Mouse (Mus musculus): ENCODE results near the gene Fa2h.

Gene Fa2h

GRCm38 (mm10) chr8:111299821-111300568 is 93.6 kb downstream of the Fa2h start, which contains the start of gene Rfwd3:
Gene Rfwd3, minus strand, starts transcription at chr8:111300222.
- peak; percentile 99 for DNase-seq (ENCODE audit: low read depth, low spot score)

DNA sequence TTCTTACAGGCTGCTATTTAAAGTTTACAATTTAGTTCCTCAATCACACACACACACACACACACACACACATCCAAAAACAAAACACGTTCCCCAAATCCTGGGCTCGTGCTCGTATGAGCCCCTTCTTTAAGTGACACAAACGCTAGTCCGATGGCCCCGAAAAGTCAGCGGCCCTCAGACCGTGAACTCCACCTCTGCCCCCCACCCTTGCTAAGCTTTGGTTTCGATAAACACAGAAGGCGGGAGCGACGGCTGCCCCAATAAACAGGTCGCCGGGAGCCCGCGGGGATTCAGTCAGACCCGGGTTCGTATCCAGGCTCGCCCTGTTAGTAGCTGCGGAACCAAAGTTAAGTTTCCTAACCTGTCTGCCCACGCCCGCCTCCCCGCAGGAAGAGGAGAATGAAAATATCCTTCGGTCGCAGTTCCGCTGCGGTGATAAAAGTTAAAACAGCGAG is 94.2 kb downstream of the Fa2h start:
- DNase-seq (ENCODE audit: low read depth, low spot score), result peak; percentile 46

DNA sequence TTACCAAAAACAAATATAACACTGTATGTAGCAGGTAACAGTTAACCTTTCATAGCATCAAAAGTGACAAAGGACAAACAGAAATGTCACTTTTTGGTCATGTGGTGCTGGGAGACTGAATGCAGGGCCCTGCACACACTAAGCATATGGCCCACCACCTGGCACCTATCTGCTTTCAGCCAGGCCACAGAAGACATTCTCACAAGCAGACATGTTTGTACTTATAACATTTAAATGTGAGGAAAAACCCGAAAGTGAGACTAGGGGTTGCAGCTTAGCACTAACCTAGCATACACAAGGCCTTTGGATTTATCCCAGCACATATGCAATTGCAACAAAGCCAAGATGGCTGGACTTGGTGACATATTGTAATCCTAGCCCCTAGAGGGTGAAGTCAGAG is 95.6 kb downstream of the Fa2h start:
- no peak for DNase-seq (ENCODE audit: low read depth, low spot score)

All from WW6 (cell line).